Mouse (Mus musculus): ENCODE measurements around the gene Cacna1a. TPM values are rescaled to one million over a fixed set of nuclear protein-coding genes. Genes with fewer than 3 reads are reported as not detected.

Gene Cacna1a
- polyA plus RNA-seq, 1 experiment from 2014 or later, result 5.1 TPM

DNA sequence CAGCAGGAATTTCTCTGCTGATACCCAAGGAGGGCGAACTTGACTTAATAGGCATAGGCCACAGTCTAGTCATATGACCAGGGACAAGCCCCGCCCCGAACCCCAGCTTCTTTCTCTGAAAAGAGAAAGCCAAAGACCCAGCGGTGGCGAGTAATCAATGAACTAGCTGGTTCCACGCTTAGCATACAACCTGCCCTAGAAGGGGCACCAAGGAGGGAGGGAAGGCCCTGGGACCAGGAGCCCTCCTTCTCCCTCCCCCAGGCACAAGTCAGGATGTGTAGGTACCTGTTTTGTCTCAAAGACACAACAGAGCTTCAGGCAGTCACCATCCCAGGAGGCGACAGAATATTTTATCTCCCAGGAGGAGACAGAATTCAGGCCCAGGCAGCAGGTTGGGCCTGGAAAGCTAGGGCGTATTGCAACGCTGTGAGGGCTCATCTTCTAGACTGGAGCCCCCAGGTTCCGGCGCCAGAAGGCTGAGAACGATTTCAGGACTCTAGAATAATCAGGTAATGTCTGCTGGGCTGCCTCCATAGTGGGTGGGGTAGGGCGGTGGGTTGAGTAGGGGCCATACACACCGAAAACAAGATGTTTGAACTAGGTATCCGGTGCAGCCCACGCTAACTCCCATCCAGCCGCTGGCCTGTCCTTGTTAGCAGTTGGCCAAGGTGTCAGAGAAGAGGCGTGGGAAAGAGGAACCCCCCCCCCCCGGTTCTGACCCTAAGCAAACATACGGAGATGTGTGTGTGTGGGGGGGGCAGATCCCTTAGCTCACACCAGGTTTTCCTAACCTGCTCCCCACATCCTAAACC is 298.2 kb downstream of the Cacna1a start, which contains the start of gene Trmt1:
Trmt1 (plus strand) TSS at position 117 of the 812 bp plus-strand sequence.
- peak; percentile 55 for DNase-seq (ENCODE audit: low spot score)
- Histone ChIP-seq H3K36me3 (ENCODE audit: control insufficient read depth, insufficient read depth, low read length) (peaks cover 31% of the 10 kb centered on the region), H3K4me1 (replicated peaks; ENCODE audit: control insufficient read depth, insufficient read depth, low read length) (peaks cover 30% of the 10 kb centered on the region), H3K9me3 (ENCODE audit: control insufficient read depth, low read length) (no peaks in the 10 kb centered on the region), H3K4me3 (ENCODE audit: low read depth, low read length) (peak within 1 kb of the TSS; percentile 98), H3K27me3 (replicated peaks; ENCODE audit: control insufficient read depth, insufficient read depth, low read length) (no peaks in the 10 kb centered on the region), H3K9ac (ENCODE audit: low read length) (peak within 1 kb of the TSS; percentile 97), H3K4me2 (ENCODE audit: low read length) (peak within 1 kb of the TSS; percentile 88), H3K27ac (ENCODE audit: low read depth) (peak within 1 kb of the TSS; percentile 92)
- 11% methylated on average over 20 of the region's 20 CpGs for WGBS
- ATAC-seq (replicated peaks; ENCODE audit: low FRiP score, low TSS enrichment, low read depth), result peak; percentile 20; the same call in 1 of the 2 replicates

DNA sequence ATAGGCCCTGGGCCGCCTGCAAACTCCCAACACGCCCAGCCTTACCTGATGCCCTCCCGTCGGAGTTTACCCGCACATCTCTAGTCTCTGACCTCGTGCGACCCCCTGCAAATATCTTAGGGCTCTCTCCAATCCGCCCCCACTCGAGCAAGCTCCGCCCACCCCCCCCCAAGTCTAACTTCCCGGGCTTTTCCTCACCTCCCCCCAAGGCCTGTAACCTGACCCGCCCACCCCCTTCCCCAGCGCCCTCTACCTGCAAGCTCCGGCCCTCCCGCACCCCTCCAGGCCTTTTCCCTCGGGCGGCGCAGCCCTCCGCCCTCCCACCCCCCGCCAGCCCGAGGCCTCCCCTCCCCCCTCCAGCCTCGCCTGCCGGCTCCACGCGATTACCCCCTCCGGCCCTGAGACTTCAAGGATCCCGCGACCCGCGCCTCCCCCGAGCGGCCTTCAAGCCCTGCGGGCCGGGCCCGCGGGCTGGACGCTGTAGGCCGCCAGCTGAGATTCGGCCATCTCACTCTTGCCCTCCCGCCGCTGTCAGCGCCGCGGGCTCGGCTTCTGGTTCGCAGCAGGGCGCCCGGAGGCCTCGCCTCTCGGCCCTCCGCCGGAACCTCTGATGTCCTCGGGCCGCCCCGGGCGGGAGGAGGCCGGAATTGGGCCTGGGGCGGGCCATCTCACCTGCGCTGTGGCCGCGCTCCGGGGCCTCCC is 298.9 kb downstream of the Cacna1a start:
- Histone ChIP-seq H3K27me3 (replicated peaks; ENCODE audit: control insufficient read depth, insufficient read depth, low read length) (no peaks in the 10 kb centered on the region), H3K27ac (ENCODE audit: low read depth) (peak overlapping the region; percentile 92), H3K4me1 (replicated peaks; ENCODE audit: control insufficient read depth, insufficient read depth, low read length) (peaks cover 30% of the 10 kb centered on the region), H3K4me2 (ENCODE audit: low read length) (peak overlapping the region; percentile 88), H3K4me3 (ENCODE audit: low read depth, low read length) (peak overlapping the region; percentile 98), H3K36me3 (ENCODE audit: control insufficient read depth, insufficient read depth, low read length) (peaks cover 31% of the 10 kb centered on the region), H3K9ac (ENCODE audit: low read length) (peak overlapping the region; percentile 97), H3K9me3 (ENCODE audit: control insufficient read depth, low read length) (no peaks in the 10 kb centered on the region)
- WGBS, result under 1% methylated on average over 45 of the region's 62 CpGs
- DNase-seq (ENCODE audit: low spot score) (peak; percentile 75), ATAC-seq (replicated peaks; ENCODE audit: low FRiP score, low TSS enrichment, low read depth) (peak; percentile 53)

DNA sequence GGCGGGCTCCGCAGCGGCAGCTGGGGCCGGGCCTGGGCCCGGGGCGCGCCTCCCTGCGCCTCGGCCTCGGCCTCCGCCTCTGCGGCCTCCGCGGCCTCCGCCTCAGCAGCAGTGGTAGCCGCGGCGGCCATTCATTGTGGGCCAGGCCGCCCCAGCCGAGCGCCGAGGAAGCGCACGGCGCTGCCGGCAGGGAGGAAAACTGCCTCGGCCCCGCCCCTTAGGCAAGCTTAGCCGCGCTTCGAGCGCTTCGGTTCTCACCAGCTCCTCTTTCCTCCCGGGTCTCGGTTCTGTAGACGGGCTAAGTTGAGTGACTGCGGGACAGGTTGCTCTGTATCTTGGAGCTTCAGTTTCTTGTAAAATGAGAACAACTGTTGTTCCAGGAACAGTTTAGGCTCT is 299.5 kb downstream of the Cacna1a start, which contains the start of gene Nacc1:
Nacc1 (minus strand) TSS at position 158 of the 396 bp plus-strand sequence.
- Histone ChIP-seq H3K27ac (ENCODE audit: low read depth) (peak within 1 kb of the TSS; percentile 92), H3K4me2 (ENCODE audit: low read length) (peak within 1 kb of the TSS; percentile 88), H3K9me3 (ENCODE audit: control insufficient read depth, low read length) (no peaks in the 10 kb centered on the region), H3K27me3 (replicated peaks; ENCODE audit: control insufficient read depth, insufficient read depth, low read length) (no peaks in the 10 kb centered on the region), H3K9ac (ENCODE audit: low read length) (peak within 1 kb of the TSS; percentile 97), H3K4me3 (ENCODE audit: low read depth, low read length) (peak within 1 kb of the TSS; percentile 98), H3K36me3 (ENCODE audit: control insufficient read depth, insufficient read depth, low read length) (peaks cover 31% of the 10 kb centered on the region), H3K4me1 (replicated peaks; ENCODE audit: control insufficient read depth, insufficient read depth, low read length) (peaks cover 30% of the 10 kb centered on the region)
- DNase-seq (ENCODE audit: low spot score), result peak; percentile 88
- under 1% methylated on average over 32 of the region's 37 CpGs for WGBS
- ATAC-seq (replicated peaks; ENCODE audit: low FRiP score, low TSS enrichment, low read depth), result peak; percentile 84

DNA sequence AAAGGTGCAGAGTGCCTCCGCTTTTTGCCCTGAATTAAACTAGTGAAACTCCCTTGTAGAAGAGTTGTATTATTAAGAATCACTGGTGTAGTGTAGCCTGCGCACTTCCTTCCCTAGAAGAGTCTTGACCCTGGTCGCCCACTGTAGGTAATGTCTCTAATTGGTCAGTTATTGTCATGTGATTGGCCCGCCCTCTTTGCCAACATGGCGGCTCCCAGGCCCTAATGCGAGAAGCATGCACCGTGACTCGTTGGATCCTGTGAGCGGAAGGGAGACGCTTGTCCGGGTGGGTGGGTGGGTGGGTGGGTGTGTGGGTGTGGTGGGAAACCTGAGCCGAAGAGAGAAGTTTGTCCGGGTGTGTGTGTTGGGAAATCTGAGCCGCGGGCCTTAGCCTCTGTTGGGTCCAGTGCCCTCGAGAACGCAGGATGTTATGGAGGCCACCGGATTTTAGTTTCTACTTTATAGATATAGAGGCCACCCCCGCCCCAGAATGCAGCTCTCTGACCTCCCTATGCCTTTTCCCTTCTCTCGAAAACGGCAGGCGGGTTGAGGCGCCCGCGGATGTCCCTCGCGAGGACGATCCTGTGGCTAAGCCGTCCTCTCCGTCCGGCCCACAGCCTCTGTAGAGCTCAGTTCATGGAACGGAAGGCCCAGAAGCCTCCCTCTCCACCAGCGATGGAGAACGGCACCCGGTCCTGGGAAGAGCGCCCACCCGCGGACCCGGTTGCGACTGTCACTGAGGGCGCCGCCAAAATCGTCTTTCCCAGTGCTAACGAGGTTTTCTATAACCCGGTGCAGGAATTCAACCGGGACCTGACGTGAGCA is 301.1 kb downstream of the Cacna1a start:
- ATAC-seq (replicated peaks; ENCODE audit: low FRiP score, low TSS enrichment, low read depth), result peak; percentile 87
- DNase-seq (ENCODE audit: low spot score), result peak; percentile 92
- Histone ChIP-seq H3K36me3 (ENCODE audit: control insufficient read depth, insufficient read depth, low read length) (peaks cover 37% of the 10 kb centered on the region), H3K4me1 (replicated peaks; ENCODE audit: control insufficient read depth, insufficient read depth, low read length) (peaks cover 30% of the 10 kb centered on the region), H3K9ac (ENCODE audit: low read length) (peak overlapping the region; percentile 58), H3K4me3 (ENCODE audit: low read depth, low read length) (peak overlapping the region; percentile 57), H3K9me3 (ENCODE audit: control insufficient read depth, low read length) (no peaks in the 10 kb centered on the region), H3K27ac (ENCODE audit: low read depth) (peak overlapping the region; percentile 48; the same call in 1 of the 2 replicates), H3K27me3 (replicated peaks; ENCODE audit: control insufficient read depth, insufficient read depth, low read length) (no peaks in the 10 kb centered on the region), H3K4me2 (ENCODE audit: low read length) (peak overlapping the region; percentile 88)
- under 1% methylated on average over 47 of the region's 47 CpGs for WGBS

Other genes with a start within 250 kb of the Cacna1a start
- 17.4 and 19.5 TPM in 2 replicates for gene Cc2d1a, start 240.5 kb upstream of the Cacna1a start, polyA plus RNA-seq (2014; fragmentation: Nextera tagmentation; extraction: Ambion mirVana)
- 0.48 and 0.92 TPM in 2 replicates for gene 4930432K21Rik, start 240.4 kb upstream of the Cacna1a start, polyA plus RNA-seq (2014; fragmentation: Nextera tagmentation; extraction: Ambion mirVana)
- 4.1 and 4.4 TPM in 2 replicates for gene Nanos3, start 203.2 kb upstream of the Cacna1a start, polyA plus RNA-seq (2014; fragmentation: Nextera tagmentation; extraction: Ambion mirVana)
- gene Zswim4, start 151.4 kb upstream of the Cacna1a start, polyA plus RNA-seq (2014; fragmentation: Nextera tagmentation; extraction: Ambion mirVana), result 10.9 and 11.5 TPM in 2 replicates
- 377 and 380 TPM in 2 replicates for gene D8Ertd738e, start 138.7 kb upstream of the Cacna1a start, polyA plus RNA-seq (2014; fragmentation: Nextera tagmentation; extraction: Ambion mirVana)
- 79.7 and 90.6 TPM in 2 replicates for gene Mri1, start 131.1 kb upstream of the Cacna1a start, polyA plus RNA-seq (2014; fragmentation: Nextera tagmentation; extraction: Ambion mirVana)
- 20.6 and 22.5 TPM in 2 replicates for gene Ccdc130, start 118.1 kb upstream of the Cacna1a start, polyA plus RNA-seq (2014; fragmentation: Nextera tagmentation; extraction: Ambion mirVana)